Mouse (Mus musculus): ENCODE measurements around the gene Slc24a4. TPM values are rescaled to one million over a fixed set of nuclear protein-coding genes. Genes with fewer than 3 reads are reported as not detected.
A peak's percentile ranks its signal among the peaks of the same experiment; 100 is the strongest.

Slc24a4 gene
- 0.49 and 0.62 TPM in 2 replicates for polyA plus RNA-seq (2015; fragmentation: Nextera tagmentation; extraction: Ambion mirVana)

GRCm38 (mm10) chr12:102128081-102128790, at the start of gene Slc24a4:
Gene Slc24a4, plus strand, starts transcription at chr12:102128733.
- WGBS, result 1% methylated on average over 26 of the region's 34 CpGs
- no peak within 1 kb of the TSS for H3K9ac ChIP-seq
- peaks cover 16% of the 10 kb centered on the region for H3K4me1 ChIP-seq
- H3K36me3 ChIP-seq, result no peaks in the 10 kb centered on the region
- H3K27me3 ChIP-seq (replicated peaks), result peaks cover 45% of the 10 kb centered on the region
- ATAC-seq (ENCODE audit: insufficient read depth, low FRiP score, low read depth), result peak; percentile 50; the same call in 1 of the 2 replicates
- H3K9me3 ChIP-seq, result no peaks in the 10 kb centered on the region
- peak within 1 kb of the TSS; percentile 51 for H3K4me3 ChIP-seq (replicated peaks)
- H3K27ac ChIP-seq, result no peak within 1 kb of the TSS
- peak within 1 kb of the TSS; percentile 99 for H3K4me2 ChIP-seq

- no peak overlapping the region for H3K27ac ChIP-seq
- H3K36me3 ChIP-seq, result no peaks in the 10 kb centered on the region
- ATAC-seq (ENCODE audit: insufficient read depth, low FRiP score, low read depth), result no peak
- H3K4me2 ChIP-seq, result no peak overlapping the region
- no peak overlapping the region for H3K4me3 ChIP-seq (replicated peaks)
- 62% methylated on average over 13 of the region's 13 CpGs for WGBS
- H3K9ac ChIP-seq, result no peak overlapping the region
- no peaks in the 10 kb centered on the region for H3K9me3 ChIP-seq
- no peaks in the 10 kb centered on the region for H3K4me1 ChIP-seq
- H3K27me3 ChIP-seq (replicated peaks), result no peaks in the 10 kb centered on the region
Measured at GRCm38 (mm10) chr12:102082648-102083425, 45.7 kb upstream of the Slc24a4 start.

GRCm38 (mm10) chr12:102090535-102090934, 38.0 kb upstream of the Slc24a4 start:
- H3K4me1 ChIP-seq, result no peaks in the 10 kb centered on the region
- ATAC-seq (ENCODE audit: insufficient read depth, low FRiP score, low read depth), result no peak; the same call in 1 of the 2 replicates
- WGBS, result 84% methylated on average over 1 of the region's 1 CpGs
- H3K4me2 ChIP-seq, result no peak overlapping the region
- H3K4me3 ChIP-seq (replicated peaks), result no peak overlapping the region
- no peaks in the 10 kb centered on the region for H3K36me3 ChIP-seq
- no peak overlapping the region for H3K27ac ChIP-seq
- H3K9ac ChIP-seq, result no peak overlapping the region
- no peaks in the 10 kb centered on the region for H3K9me3 ChIP-seq
- H3K27me3 ChIP-seq (replicated peaks), result no peaks in the 10 kb centered on the region

- no peaks in the 10 kb centered on the region for H3K9me3 ChIP-seq
- no peak overlapping the region for H3K4me2 ChIP-seq
- no peak for ATAC-seq (ENCODE audit: insufficient read depth, low FRiP score, low read depth)
- no peaks in the 10 kb centered on the region for H3K36me3 ChIP-seq
- no peak overlapping the region for H3K4me3 ChIP-seq (replicated peaks)
- no peaks in the 10 kb centered on the region for H3K4me1 ChIP-seq
- WGBS, result 61% methylated on average over 15 of the region's 15 CpGs
- H3K27ac ChIP-seq, result no peak overlapping the region
- no peaks in the 10 kb centered on the region for H3K27me3 ChIP-seq (replicated peaks)
- no peak overlapping the region for H3K9ac ChIP-seq
Measured at GRCm38 (mm10) chr12:102092342-102093094, 36.0 kb upstream of the Slc24a4 start.

GRCm38 (mm10) chr12:102105990-102106389, 22.5 kb upstream of the Slc24a4 start:
- Histone ChIP-seq H3K9ac (no peak overlapping the region), H3K36me3 (no peaks in the 10 kb centered on the region), H3K27ac (no peak overlapping the region), H3K4me1 (no peaks in the 10 kb centered on the region), H3K4me3 (replicated peaks) (no peak overlapping the region), H3K27me3 (replicated peaks) (no peaks in the 10 kb centered on the region), H3K9me3 (no peaks in the 10 kb centered on the region), H3K4me2 (no peak overlapping the region)
- ATAC-seq (ENCODE audit: insufficient read depth, low FRiP score, low read depth), result no peak
- WGBS, result 31% methylated on average over 1 of the region's 1 CpGs

GRCm38 (mm10) chr12:102108851-102109250, 19.7 kb upstream of the Slc24a4 start:
- no peak overlapping the region for H3K4me3 ChIP-seq (replicated peaks)
- no peaks in the 10 kb centered on the region for H3K4me1 ChIP-seq
- no peak overlapping the region for H3K9ac ChIP-seq
- H3K27me3 ChIP-seq (replicated peaks), result no peaks in the 10 kb centered on the region
- H3K9me3 ChIP-seq, result no peaks in the 10 kb centered on the region
- no peaks in the 10 kb centered on the region for H3K36me3 ChIP-seq
- H3K4me2 ChIP-seq, result no peak overlapping the region
- no peak overlapping the region for H3K27ac ChIP-seq
- ATAC-seq (ENCODE audit: insufficient read depth, low FRiP score, low read depth), result no peak

GRCm38 (mm10) chr12:102112491-102112890, 16.0 kb upstream of the Slc24a4 start:
- H3K9ac ChIP-seq, result no peak overlapping the region
- H3K4me1 ChIP-seq, result no peaks in the 10 kb centered on the region
- no peaks in the 10 kb centered on the region for H3K36me3 ChIP-seq
- peak; percentile 60; the same call in 1 of the 2 replicates for ATAC-seq (ENCODE audit: insufficient read depth, low FRiP score, low read depth)
- no peak overlapping the region for H3K4me3 ChIP-seq (replicated peaks)
- no peak overlapping the region for H3K27ac ChIP-seq
- no peaks in the 10 kb centered on the region for H3K27me3 ChIP-seq (replicated peaks)
- WGBS, result 17% methylated on average over 4 of the region's 4 CpGs
- H3K4me2 ChIP-seq, result no peak overlapping the region
- no peaks in the 10 kb centered on the region for H3K9me3 ChIP-seq

- no peak for ATAC-seq (ENCODE audit: insufficient read depth, low FRiP score, low read depth)
- Histone ChIP-seq H3K27ac (no peak overlapping the region), H3K9ac (no peak overlapping the region), H3K4me3 (replicated peaks) (no peak overlapping the region), H3K4me1 (no peaks in the 10 kb centered on the region), H3K4me2 (no peak overlapping the region), H3K27me3 (replicated peaks) (no peaks in the 10 kb centered on the region), H3K36me3 (no peaks in the 10 kb centered on the region), H3K9me3 (no peaks in the 10 kb centered on the region)
- WGBS, result 60% methylated on average over 7 of the region's 7 CpGs
Measured at GRCm38 (mm10) chr12:102112901-102113300, 15.6 kb upstream of the Slc24a4 start.

- ATAC-seq (ENCODE audit: insufficient read depth, low FRiP score, low read depth), result no peak
- no peak overlapping the region for H3K4me2 ChIP-seq
- no peaks in the 10 kb centered on the region for H3K4me1 ChIP-seq
- H3K27ac ChIP-seq, result no peak overlapping the region
- H3K27me3 ChIP-seq (replicated peaks), result no peaks in the 10 kb centered on the region
- H3K36me3 ChIP-seq, result no peaks in the 10 kb centered on the region
- no peak overlapping the region for H3K4me3 ChIP-seq (replicated peaks)
- 49% methylated on average over 3 of the region's 3 CpGs for WGBS
- H3K9me3 ChIP-seq, result no peaks in the 10 kb centered on the region
- H3K9ac ChIP-seq, result no peak overlapping the region
Measured at GRCm38 (mm10) chr12:102113391-102113790, 15.1 kb upstream of the Slc24a4 start.

GRCm38 (mm10) chr12:102116580-102116979, 12.0 kb upstream of the Slc24a4 start:
- H3K9me3 ChIP-seq, result no peaks in the 10 kb centered on the region
- no peak for ATAC-seq (ENCODE audit: insufficient read depth, low FRiP score, low read depth)
- H3K4me1 ChIP-seq, result no peaks in the 10 kb centered on the region
- no peak overlapping the region for H3K27ac ChIP-seq
- H3K36me3 ChIP-seq, result no peaks in the 10 kb centered on the region
- no peak overlapping the region for H3K4me2 ChIP-seq
- no peak overlapping the region for H3K4me3 ChIP-seq (replicated peaks)
- 74% methylated on average over 3 of the region's 3 CpGs for WGBS
- no peak overlapping the region for H3K9ac ChIP-seq
- H3K27me3 ChIP-seq (replicated peaks), result 0 out of 2 replicates have a peak, but pooled peaks cover 2% of the 10 kb centered on the region

GRCm38 (mm10) chr12:102118014-102118413, 10.5 kb upstream of the Slc24a4 start:
- Histone ChIP-seq H3K4me2 (no peak overlapping the region), H3K27ac (no peak overlapping the region), H3K4me3 (replicated peaks) (no peak overlapping the region), H3K9ac (no peak overlapping the region), H3K9me3 (no peaks in the 10 kb centered on the region), H3K4me1 (no peaks in the 10 kb centered on the region), H3K27me3 (replicated peaks) (0 out of 2 replicates have a peak, but pooled peaks cover 2% of the 10 kb centered on the region), H3K36me3 (no peaks in the 10 kb centered on the region)
- no peak for ATAC-seq (ENCODE audit: insufficient read depth, low FRiP score, low read depth)
- 63% methylated on average over 7 of the region's 7 CpGs for WGBS

Data from stomach, embryonic 15.5 days (tissue).